Mouse (Mus musculus): ENCODE measurements around the gene Oprl1. TPM values are rescaled to one million over a fixed set of nuclear protein-coding genes. Genes with fewer than 3 reads are reported as not detected.

Oprl1 gene
- total and polyA plus RNA-seq, 2 experiments, result 0.06 TPM; not detected in 1

DNA sequence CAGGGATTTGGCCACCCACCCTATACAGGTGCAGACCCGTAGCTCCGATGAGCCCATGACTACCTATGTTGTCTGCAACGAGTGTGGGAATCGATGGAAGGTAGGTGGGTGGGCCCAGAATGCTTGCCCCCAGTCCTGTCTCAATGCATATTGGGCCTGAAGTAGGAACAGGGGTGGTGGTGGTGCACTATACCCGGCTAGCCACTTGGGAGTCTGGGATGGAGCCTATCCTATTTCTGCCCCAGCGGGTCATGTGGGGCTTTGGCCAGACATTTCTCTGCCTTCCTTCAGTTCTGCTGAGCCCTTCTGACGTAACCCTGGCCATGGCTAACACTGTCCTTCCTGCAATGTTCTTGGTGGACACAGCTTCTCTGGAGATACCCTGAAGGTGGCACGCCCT lies 27.2 kb upstream of the Oprl1 start:
- no peaks in the 10 kb centered on the region for H3K79me2 ChIP-seq (ENCODE audit: control insufficient read depth, insufficient read depth, low read length)
- TF ChIP-seq CTCF (IDR thresholded peaks at IDR 0.05; ENCODE audit: low read depth, low read length), result no peak
- no peak for TF ChIP-seq POLR2A (IDR thresholded peaks at IDR 0.05; ENCODE audit: extremely low read depth, insufficient read depth, low read length)
- no peaks in the 10 kb centered on the region for H3K27me3 ChIP-seq (ENCODE audit: control insufficient read depth, insufficient read depth, low read length)
- no peak overlapping the region for H3K9ac ChIP-seq (ENCODE audit: low read depth, low read length)
- H3K4me1 ChIP-seq (ENCODE audit: control insufficient read depth, insufficient read depth, low read length), result no peaks in the 10 kb centered on the region
- DNase-seq (ENCODE audit: extremely low read depth, low read depth, low spot score), result no peak
- no peak overlapping the region for H3K27ac ChIP-seq (replicated peaks; ENCODE audit: insufficient read depth, low read depth, low read length)
- H3K36me3 ChIP-seq (ENCODE audit: control insufficient read depth, insufficient read depth, low read length), result no peaks in the 10 kb centered on the region
- 94% methylated on average over 8 of the region's 8 CpGs for WGBS
- H3K4me3 ChIP-seq (ENCODE audit: insufficient read depth, low read depth, low read length), result no peak overlapping the region

DNA sequence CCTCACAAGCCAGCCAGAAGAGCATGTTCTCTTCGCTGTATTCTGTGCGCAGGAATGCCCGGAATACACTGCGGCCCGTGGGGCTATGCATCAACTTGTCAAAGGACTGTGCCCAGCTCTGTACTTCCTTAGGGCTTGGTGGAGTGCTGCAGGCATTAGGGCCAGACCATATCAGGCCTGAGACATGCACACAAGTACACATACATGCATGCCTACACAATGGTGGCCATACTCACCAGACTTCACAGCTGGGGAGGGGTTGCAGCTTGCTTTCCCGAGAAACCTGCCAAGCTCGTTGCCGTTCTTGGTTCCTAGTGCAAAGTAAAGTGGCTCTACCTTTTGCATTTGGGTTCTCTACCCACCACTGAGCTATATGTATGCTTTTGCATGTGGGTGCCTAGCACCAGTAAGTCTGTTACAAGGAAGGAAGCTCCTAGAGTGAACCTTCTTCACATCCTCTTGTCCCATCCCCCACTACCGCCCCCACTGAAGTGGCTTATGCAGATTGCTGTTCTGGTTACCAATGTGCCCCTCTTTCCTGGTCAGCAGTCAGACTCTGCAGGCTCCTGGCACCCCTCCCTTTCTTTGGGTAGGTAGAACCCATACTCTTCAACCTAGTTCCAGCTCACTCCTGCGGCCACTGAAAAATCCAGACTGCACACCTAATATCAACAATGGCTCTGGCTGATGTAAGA lies 25.2 kb upstream of the Oprl1 start:
- no peak for TF ChIP-seq CTCF (IDR thresholded peaks at IDR 0.05; ENCODE audit: low read depth, low read length)
- TF ChIP-seq POLR2A (IDR thresholded peaks at IDR 0.05; ENCODE audit: extremely low read depth, insufficient read depth, low read length), result no peak
- Histone ChIP-seq H3K27me3 (ENCODE audit: control insufficient read depth, insufficient read depth, low read length) (0 out of 2 replicates have a peak, but pooled peaks cover 3% of the 10 kb centered on the region), H3K27ac (replicated peaks; ENCODE audit: insufficient read depth, low read depth, low read length) (no peak overlapping the region), H3K36me3 (ENCODE audit: control insufficient read depth, insufficient read depth, low read length) (no peaks in the 10 kb centered on the region), H3K4me1 (ENCODE audit: control insufficient read depth, insufficient read depth, low read length) (0 out of 2 replicates have a peak, but pooled peaks cover 5% of the 10 kb centered on the region), H3K9ac (ENCODE audit: low read depth, low read length) (no peak overlapping the region), H3K79me2 (ENCODE audit: control insufficient read depth, insufficient read depth, low read length) (no peaks in the 10 kb centered on the region), H3K4me3 (ENCODE audit: insufficient read depth, low read depth, low read length) (no peak overlapping the region)
- DNase-seq (ENCODE audit: extremely low read depth, low read depth, low spot score), result no peak
- WGBS, result 88% methylated on average over 10 of the region's 10 CpGs

DNA sequence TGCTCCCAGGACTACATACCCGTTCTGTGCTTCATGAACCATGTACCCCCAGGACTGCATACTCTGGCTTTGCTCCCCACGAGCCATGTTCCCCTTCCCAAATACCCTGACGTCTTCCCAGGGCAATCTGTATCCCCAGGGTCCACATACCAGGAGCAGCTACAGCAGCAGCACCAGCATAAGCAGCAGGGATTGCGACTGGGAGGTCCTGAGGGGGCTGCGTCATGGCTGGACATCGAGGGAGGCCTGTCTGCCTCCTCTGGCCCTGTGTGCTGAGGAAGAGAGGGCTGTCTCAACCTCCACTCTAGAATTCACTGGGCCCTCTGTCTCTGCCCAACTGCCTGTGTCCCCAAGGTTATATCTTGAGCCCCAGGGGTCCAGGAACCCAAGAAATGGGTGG lies 23.7 kb upstream of the Oprl1 start:
- TF ChIP-seq POLR2A (IDR thresholded peaks at IDR 0.05; ENCODE audit: extremely low read depth, insufficient read depth, low read length) (no peak), CTCF (IDR thresholded peaks at IDR 0.05; ENCODE audit: low read depth, low read length) (no peak)
- H3K4me3 ChIP-seq (ENCODE audit: insufficient read depth, low read depth, low read length), result no peak overlapping the region
- H3K36me3 ChIP-seq (ENCODE audit: control insufficient read depth, insufficient read depth, low read length), result no peaks in the 10 kb centered on the region
- DNase-seq (ENCODE audit: extremely low read depth, low read depth, low spot score), result no peak
- 0 out of 2 replicates have a peak, but pooled peaks cover 3% of the 10 kb centered on the region for H3K27me3 ChIP-seq (ENCODE audit: control insufficient read depth, insufficient read depth, low read length)
- H3K9ac ChIP-seq (ENCODE audit: low read depth, low read length), result peak overlapping the region; percentile 36; the same call in 1 of the 2 replicates
- no peaks in the 10 kb centered on the region for H3K79me2 ChIP-seq (ENCODE audit: control insufficient read depth, insufficient read depth, low read length)
- H3K4me1 ChIP-seq (ENCODE audit: control insufficient read depth, insufficient read depth, low read length), result 0 out of 2 replicates have a peak, but pooled peaks cover 5% of the 10 kb centered on the region
- no peak overlapping the region for H3K27ac ChIP-seq (replicated peaks; ENCODE audit: insufficient read depth, low read depth, low read length)
- 81% methylated on average over 6 of the region's 6 CpGs for WGBS

DNA sequence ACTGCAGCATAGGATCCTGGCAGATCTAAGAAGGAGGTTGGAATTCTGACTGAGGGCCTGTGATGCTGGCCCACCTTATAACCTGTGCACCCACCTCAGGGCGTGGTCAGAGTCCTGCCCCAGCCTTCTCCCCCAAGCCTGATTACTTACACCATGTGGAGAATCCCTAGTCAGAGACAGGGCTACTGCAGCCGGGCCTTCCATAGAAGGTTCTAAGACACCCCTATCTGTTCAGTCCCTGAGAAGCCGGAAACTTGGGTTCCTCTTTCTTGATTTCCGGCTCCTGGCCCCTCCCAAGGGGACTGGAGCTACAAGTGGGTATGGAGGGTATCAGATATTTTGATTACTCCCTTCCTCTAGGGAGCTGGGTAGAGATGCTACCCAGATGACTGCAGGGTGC lies 23.2 kb upstream of the Oprl1 start:
- Histone ChIP-seq H3K4me3 (ENCODE audit: insufficient read depth, low read depth, low read length) (no peak overlapping the region), H3K27me3 (ENCODE audit: control insufficient read depth, insufficient read depth, low read length) (0 out of 2 replicates have a peak, but pooled peaks cover 3% of the 10 kb centered on the region), H3K36me3 (ENCODE audit: control insufficient read depth, insufficient read depth, low read length) (no peaks in the 10 kb centered on the region), H3K79me2 (ENCODE audit: control insufficient read depth, insufficient read depth, low read length) (no peaks in the 10 kb centered on the region), H3K4me1 (ENCODE audit: control insufficient read depth, insufficient read depth, low read length) (0 out of 2 replicates have a peak, but pooled peaks cover 5% of the 10 kb centered on the region), H3K27ac (replicated peaks; ENCODE audit: insufficient read depth, low read depth, low read length) (no peak overlapping the region), H3K9ac (ENCODE audit: low read depth, low read length) (no peak overlapping the region; the same call in 1 of the 2 replicates)
- WGBS, result 72% methylated on average over 4 of the region's 4 CpGs
- no peak for TF ChIP-seq CTCF (IDR thresholded peaks at IDR 0.05; ENCODE audit: low read depth, low read length)
- no peak for TF ChIP-seq POLR2A (IDR thresholded peaks at IDR 0.05; ENCODE audit: extremely low read depth, insufficient read depth, low read length)
- no peak for DNase-seq (ENCODE audit: extremely low read depth, low read depth, low spot score)

DNA sequence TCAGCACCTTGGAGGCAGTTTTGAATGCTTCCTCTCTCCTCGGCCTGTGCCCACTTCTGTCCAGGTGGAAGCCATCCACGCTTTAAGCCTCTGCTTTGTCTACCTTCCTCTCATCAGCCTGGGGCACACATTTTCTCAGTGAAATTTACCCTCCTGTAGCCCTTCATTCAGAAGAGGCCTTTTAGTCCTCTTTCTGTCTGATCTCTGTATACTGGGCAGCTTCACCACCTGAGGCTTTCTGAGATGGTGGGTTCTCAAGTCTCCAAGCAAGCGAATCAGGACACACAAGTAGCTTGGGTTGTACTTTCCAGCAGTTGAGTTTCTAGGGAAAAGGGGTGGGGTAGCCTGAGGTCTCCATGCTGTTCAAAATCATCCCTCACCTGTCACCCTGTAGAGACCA lies 22.5 kb upstream of the Oprl1 start:
- no peak for DNase-seq (ENCODE audit: extremely low read depth, low read depth, low spot score)
- H3K79me2 ChIP-seq (ENCODE audit: control insufficient read depth, insufficient read depth, low read length), result no peaks in the 10 kb centered on the region
- no peaks in the 10 kb centered on the region for H3K36me3 ChIP-seq (ENCODE audit: control insufficient read depth, insufficient read depth, low read length)
- H3K27me3 ChIP-seq (ENCODE audit: control insufficient read depth, insufficient read depth, low read length), result 0 out of 2 replicates have a peak, but pooled peaks cover 3% of the 10 kb centered on the region
- WGBS, result 94% methylated on average over 3 of the region's 3 CpGs
- TF ChIP-seq CTCF (IDR thresholded peaks at IDR 0.05; ENCODE audit: low read depth, low read length) (no peak), POLR2A (IDR thresholded peaks at IDR 0.05; ENCODE audit: extremely low read depth, insufficient read depth, low read length) (no peak)
- H3K4me1 ChIP-seq (ENCODE audit: control insufficient read depth, insufficient read depth, low read length), result 0 out of 2 replicates have a peak, but pooled peaks cover 5% of the 10 kb centered on the region
- H3K27ac ChIP-seq (replicated peaks; ENCODE audit: insufficient read depth, low read depth, low read length), result no peak overlapping the region
- no peak overlapping the region for H3K4me3 ChIP-seq (ENCODE audit: insufficient read depth, low read depth, low read length)
- no peak overlapping the region for H3K9ac ChIP-seq (ENCODE audit: low read depth, low read length)
